Mouse (Mus musculus) adrenal gland, postnatal 4 days (tissue): ENCODE measurements around the gene Gm5724. TPM values are rescaled to one million over a fixed set of nuclear protein-coding genes. Genes with fewer than 3 reads are reported as not detected.

Experiments
- DNase-seq, 2 experiments: peaks; one replicate each; pipeline ENCODE4 v3.0.0; 2021 to 2022; ENCODE audit warnings: low spot score in 2 of 2, mixed read lengths in 2 of 2
- long read RNA-seq, 2 experiments: library from polyadenylated mRNA; stranded (forward); transcript quantifications; one replicate each; pipeline ENCODE4 v2.0.0; 2021
- total RNA-seq, 2 experiments: library from RNA; stranded (reverse); gene quantifications; 2 replicates each; pipeline ENCODE4 v1.2.3; 2021

Gm5724 gene
- total RNA-seq, result not detected
- long read RNA-seq, experiment 1, result 0 reads
- long read RNA-seq, experiment 2, result 0 reads

DNA sequence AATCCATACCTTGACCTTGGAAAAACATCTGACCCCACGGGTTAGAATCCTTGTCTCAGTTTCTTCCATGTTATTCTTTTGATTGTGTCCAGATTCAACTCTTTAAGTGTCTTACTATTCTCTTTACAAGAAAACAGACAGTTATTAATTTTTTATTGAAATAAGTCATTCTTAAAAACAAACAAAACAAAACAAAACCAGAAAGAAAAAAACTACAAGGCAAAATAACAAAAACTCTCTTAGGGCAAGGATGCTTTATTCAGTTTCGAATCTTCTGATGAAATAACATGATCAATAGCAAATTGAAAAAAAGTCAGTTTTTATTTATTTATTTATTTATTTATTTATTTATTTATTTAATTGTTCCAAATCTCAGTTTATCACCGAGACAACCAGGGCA, at the start of gene Gm5724:
Gene Gm5724 (minus strand): TSS at position 101 of the 400 bp plus-strand sequence.
- no peak for DNase-seq

- no peak for DNase-seq
Observed at GRCm38 (mm10) chr6:141797837-141798236, 24.2 kb upstream of the Gm5724 start.

DNA sequence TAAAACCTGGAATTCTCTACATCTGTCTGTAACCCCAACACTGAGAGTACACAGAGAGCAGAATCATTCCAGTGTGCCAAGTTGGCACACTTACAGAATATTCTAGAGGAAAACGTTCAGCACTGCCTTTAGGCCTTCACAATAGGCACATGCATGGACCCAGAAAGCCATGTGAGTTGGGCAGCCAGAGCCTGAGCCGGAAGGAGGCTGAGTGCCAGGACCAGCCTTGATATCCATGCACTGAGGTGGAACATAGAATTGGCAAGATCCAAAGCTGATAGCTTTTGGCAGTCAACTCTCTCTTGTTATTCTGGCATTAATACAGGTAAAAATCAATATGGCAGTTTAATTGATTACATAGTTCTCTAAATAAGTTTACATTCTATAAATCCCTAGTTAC, 866 bp upstream of the Gm5724 start:
- DNase-seq, result no peak

DNA sequence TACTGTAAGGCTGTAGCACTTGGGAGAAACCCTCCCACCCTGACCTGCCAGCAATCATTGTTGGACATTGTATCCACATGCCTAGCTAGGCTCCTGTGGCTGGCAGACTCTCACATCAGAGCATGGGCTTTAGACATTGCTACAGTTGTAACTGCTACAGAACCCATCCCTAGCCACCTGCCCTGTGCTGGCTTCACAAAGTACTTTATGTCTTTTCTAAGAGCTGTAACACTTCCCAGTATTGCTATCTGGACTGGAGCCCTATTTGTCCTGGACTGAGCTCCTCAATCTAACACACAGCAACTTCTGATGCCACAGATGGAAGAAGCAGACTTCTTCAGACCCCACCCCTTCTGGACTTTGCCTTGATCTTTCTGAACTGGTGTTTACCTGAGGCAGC, 82.4 kb downstream of the Gm5724 start:
- DNase-seq, result no peak

GRCm38 (mm10) chr6:141687008-141687407, 86.6 kb downstream of the Gm5724 start:
- DNase-seq, result no peak

Other genes starting within 250 kb of the Gm5724 start
- gene Slco1c1, start 249.4 kb downstream of the Gm5724 start, total RNA-seq, result under 1 TPM; 0.17 to 0.51 TPM
- 10 to 100 TPM in 1 of 2 experiments, under 1 TPM in 1; 0.62 to 17.0 TPM for gene Slco1b2, start 144.3 kb downstream of the Gm5724 start, total RNA-seq
- 1 to 10 TPM; 1.2 to 1.3 TPM for gene Slco1a4, start 82.4 kb upstream of the Gm5724 start, total RNA-seq
- under 1 TPM in 1 of 2 experiments, not detected in 1; 0.34 TPM for gene Slco1a1, start 173.2 kb upstream of the Gm5724 start, total RNA-seq
- gene Gm6614, start 237.6 kb upstream of the Gm5724 start, total RNA-seq, result not detected